Mouse (Mus musculus) limb, embryonic 10.5 days (tissue): ENCODE results near the gene Crybb1. TPM values are rescaled to one million over a fixed set of nuclear protein-coding genes. Genes with fewer than 3 reads are reported as not detected.

Experiments
- DNase-seq: peaks from one replicate; pipeline ENCODE4 v3.0.0-alpha.2; 2017; ENCODE audit warnings: low spot score
- H3K27ac ChIP-seq: fragments of 300-500 bp; sonication (generic); 2 replicates; pipeline ENCODE4 v1.5.1; 2016; ENCODE audit warnings: mild to moderate bottlenecking
- H3K27me3 ChIP-seq: fragments of 300-500 bp; sonication (generic); 2 replicates; pipeline ENCODE4 v1.6.1; 2016; ENCODE audit warnings: low read depth, mild to moderate bottlenecking; ENCODE audit not compliant: poor library complexity, severe bottlenecking
- H3K36me3 ChIP-seq: fragments of 300-500 bp; sonication (generic); 2 replicates; pipeline ENCODE4 v1.6.1; 2016; ENCODE audit warnings: mild to moderate bottlenecking, moderate library complexity
- H3K4me1 ChIP-seq: fragments of 300-500 bp; sonication (generic); 2 replicates; pipeline ENCODE4 v1.6.1; 2016
- H3K4me3 ChIP-seq: fragments of 300-500 bp; sonication (generic); 2 replicates; pipeline ENCODE4 v1.5.1; 2016; ENCODE audit warnings: mild to moderate bottlenecking, moderate library complexity
- H3K9me3 ChIP-seq: fragments of 300-500 bp; sonication (generic); replicated peaks from 2 replicates; pipeline ENCODE4 v1.6.1; 2016; ENCODE audit warnings: mild to moderate bottlenecking
- WGBS: fragments of 180-500 bp; shearing (Covaris S2); methylation state at CpG from one replicate; pipeline ENCODE4 v1.1.7; 2016; 5-methylcytosine and 5-hydroxymethylcytosine counted together
- polyA plus RNA-seq: library from polyadenylated mRNA; unstranded; fragments of >200 nt; fragmentation: Nextera tagmentation; extraction: Ambion mirVana; gene quantifications from 2 replicates; pipeline ENCODE4 v1.2.1, GENCODE M21; 2016

Crybb1 gene
- polyA plus RNA-seq, 1 experiment from 2014 or later: not detected

DNA sequence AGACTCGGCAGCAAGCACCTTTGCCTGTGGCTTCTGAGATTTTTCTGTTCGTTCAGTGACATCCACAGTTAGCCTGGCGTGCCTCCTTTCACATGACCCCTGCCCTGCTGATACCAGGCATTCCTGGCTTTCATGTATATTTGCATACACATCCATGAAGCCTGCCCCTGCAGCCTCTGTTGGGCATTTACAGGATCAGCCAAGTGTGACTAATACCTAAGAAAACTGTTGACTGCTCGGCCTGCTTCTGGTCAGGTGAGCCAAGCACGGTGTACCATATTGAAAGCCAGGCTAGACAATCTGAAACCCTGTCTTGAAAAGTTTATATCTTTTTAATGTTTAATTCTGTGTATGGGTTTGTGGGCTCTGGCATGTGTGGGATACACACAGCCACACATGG, 60.9 kb downstream of the Crybb1 start:
- Histone ChIP-seq H3K4me3 (no peak overlapping the region), H3K4me1 (peaks cover 7% of the 10 kb centered on the region)
- WGBS: 86% methylated on average over 5 of the region's 5 CpGs

DNA sequence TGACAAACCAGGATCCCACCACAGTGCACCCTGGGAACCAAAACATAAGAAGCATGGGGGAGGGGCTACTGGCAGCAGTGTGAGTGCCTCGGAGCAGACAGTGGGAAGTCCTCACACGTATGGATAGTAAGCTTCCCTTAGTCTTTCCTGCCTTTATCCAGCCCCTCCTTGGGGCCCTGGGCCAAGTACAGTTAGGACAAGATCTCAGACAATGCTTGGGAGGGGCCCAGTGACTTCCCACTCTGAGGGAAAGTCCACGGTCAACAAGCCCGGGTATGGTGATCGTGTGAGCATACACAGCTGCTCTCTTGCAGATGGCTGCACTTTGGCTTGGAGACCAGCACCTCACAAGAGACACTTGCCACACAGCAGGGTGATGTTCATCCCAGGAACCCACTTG, 61.7 kb downstream of the Crybb1 start:
- Histone ChIP-seq H3K27me3 (no peaks in the 10 kb centered on the region), H3K36me3 (peaks cover 41% of the 10 kb centered on the region), H3K9me3 (no peaks in the 10 kb centered on the region), H3K27ac (no peak overlapping the region), H3K4me1 (peaks cover 7% of the 10 kb centered on the region), H3K4me3 (no peak overlapping the region)
- 62% methylated on average over 5 of the region's 5 CpGs for WGBS
- DNase-seq: no peak

More for the DNA sequence above, 60.9 kb downstream of the Crybb1 start:
- Histone ChIP-seq H3K36me3 (peaks cover 50% of the 10 kb centered on the region), H3K27ac (no peak overlapping the region), H3K9me3 (no peaks in the 10 kb centered on the region), H3K27me3 (no peaks in the 10 kb centered on the region)
- no peak for DNase-seq

Other genes with a start within 250 kb of the Crybb1 start
- gene Cryba4, start 3.3 kb upstream of the Crybb1 start, polyA plus RNA-seq: 0.34 and 0.46 TPM in 2 replicates
- gene Tpst2, start 20.9 kb downstream of the Crybb1 start, polyA plus RNA-seq: 37.5 and 38.0 TPM in 2 replicates
- 43.5 and 44.4 TPM in 2 replicates for gene Tfip11, start 70.5 kb downstream of the Crybb1 start, polyA plus RNA-seq
- 56.2 and 59.2 TPM in 2 replicates for gene Srrd, start 87.2 kb downstream of the Crybb1 start, polyA plus RNA-seq
- 38.9 and 39.1 TPM in 2 replicates for gene Hps4, start 87.3 kb downstream of the Crybb1 start, polyA plus RNA-seq
- 0.14 and 0.25 TPM in 2 replicates for gene Gm6583, start 100.2 kb downstream of the Crybb1 start, polyA plus RNA-seq
- 22.0 and 23.6 TPM in 2 replicates for gene Asphd2, start 139.1 kb downstream of the Crybb1 start, polyA plus RNA-seq
- gene Gm6588, start 193.6 kb downstream of the Crybb1 start, polyA plus RNA-seq: not detected in 2 replicates